Mouse (Mus musculus) B cell, adult (primary cell): Measurements from ENCODE around the gene Nes. TPM values are rescaled to one million over a fixed set of nuclear protein-coding genes. Genes with fewer than 3 reads are reported as not detected.

Source experiments
- total RNA-seq: library from RNA; stranded (reverse); gene quantifications from 4 replicates; pipeline ENCODE4 v1.2.4, GENCODE M21; 2023; ENCODE audit not compliant: inconsistent age

The Nes gene
- total RNA-seq: not detected in 4 replicates

GRCm38 (mm10) chr3:87970939-87971488 lies at the start of gene Nes:
TSS of gene Nes (plus strand) at chr3:87971078.

GRCm38 (mm10) chr3:87930078-87930795 lies 40.6 kb upstream of the Nes start, which contains the start of the genes Isg20l2 and Rrnad1:
TSS of gene Isg20l2 (plus strand) at chr3:87930314.
TSS of gene Rrnad1 (minus strand) at chr3:87930717.

GRCm38 (mm10) chr3:87948378-87949265 lies 22.3 kb upstream of the Nes start, which contains the start of gene Crabp2:
TSS of gene Crabp2 (plus strand) at chr3:87948666.

GRCm38 (mm10) chr3:88000181-88000580 lies 29.3 kb downstream of the Nes start, which contains the start of gene Bcan:
TSS of gene Bcan (minus strand) at chr3:88000230.

GRCm38 (mm10) chr3:88027434-88028186 lies 56.7 kb downstream of the Nes start, which contains the start of gene Hapln2:
TSS of gene Hapln2 (minus strand) at chr3:88027583.

Other genes with a start within 250 kb of the Nes start
- gene Lrrc71, start 222.5 kb upstream of the Nes start, total RNA-seq: 0.26 to 1.7 TPM (median 0.80 TPM) in 3 of 4 replicates, not detected in the other
- gene Ntrk1, start 175.9 kb upstream of the Nes start, total RNA-seq: not detected in 4 replicates
- gene Insrr, start 174.1 kb upstream of the Nes start, total RNA-seq: 0.09 TPM in 1 of 4 replicates, not detected in the others
- gene Pear1, start 146.8 kb upstream of the Nes start, total RNA-seq: 16.6 to 23.2 TPM (median 22.4 TPM) in 4 replicates
- gene Sh2d2a, start 124.3 kb upstream of the Nes start, total RNA-seq: 27.4 to 31.3 TPM (median 29.4 TPM) in 4 replicates
- gene Prcc, start 85.5 kb upstream of the Nes start, total RNA-seq: 54.7 to 61.5 TPM (median 57.6 TPM) in 4 replicates
- 77.9 to 83.0 TPM (median 79.1 TPM) in 4 replicates for gene Hdgf, start 64.8 kb upstream of the Nes start, total RNA-seq
- gene Mrpl24, start 51.6 kb upstream of the Nes start, total RNA-seq: 126 to 163 TPM (median 139 TPM) in 4 replicates
- 64.0 to 71.6 TPM (median 66.1 TPM) in 4 replicates for gene Isg20l2, start 40.8 kb upstream of the Nes start, total RNA-seq
- gene Rrnad1, start 40.4 kb upstream of the Nes start, total RNA-seq: 29.4 to 38.4 TPM (median 34.5 TPM) in 4 replicates
- gene Crabp2, start 22.4 kb upstream of the Nes start, total RNA-seq: 0.78 to 2.5 TPM (median 1.4 TPM) in 4 replicates
- not detected in 4 replicates for gene Bcan, start 29.2 kb downstream of the Nes start, total RNA-seq
- not detected in 4 replicates for gene Hapln2, start 56.5 kb downstream of the Nes start, total RNA-seq
- 13.7 to 20.9 TPM (median 16.4 TPM) in 4 replicates for gene Gpatch4, start 72.0 kb downstream of the Nes start, total RNA-seq
- 27.1 to 33.9 TPM (median 32.0 TPM) in 4 replicates for gene Naxe, start 87.4 kb downstream of the Nes start, total RNA-seq
- gene Ttc24, start 107.2 kb downstream of the Nes start, total RNA-seq: not detected in 4 replicates
- gene Iqgap3, start 110.9 kb downstream of the Nes start, total RNA-seq: 0.42 to 1.5 TPM (median 0.56 TPM) in 4 replicates
- 342 to 418 TPM (median 405 TPM) in 4 replicates for gene Mef2d, start 171.3 kb downstream of the Nes start, total RNA-seq